Mouse (Mus musculus) liver, embryonic 16.5 days (tissue): ENCODE data around the gene Heatr4. TPM values are rescaled to one million over a fixed set of nuclear protein-coding genes. Genes with fewer than 3 reads are reported as not detected.
"Not testable (repeated sequence)": the region's sequence is repeated elsewhere in the genome, so short reads cannot be mapped to it uniquely, and the experiment has no call there.

Source experiments
- ATAC-seq: fragments of 200-750 bp; cut with Nextera tagmentation; 2 replicates; pipeline ENCODE4 v1.8.0; 2017; ENCODE audit warnings: low read depth, mild to moderate bottlenecking, moderate number of reproducible peaks, moderate library complexity
- H3K27ac ChIP-seq: fragments of 300-500 bp; sonication (generic); 2 replicates; pipeline ENCODE4 v1.5.1; 2014; ENCODE audit warnings: mild to moderate bottlenecking, low read length
- H3K27me3 ChIP-seq: fragments of 300-500 bp; sonication (generic); 2 replicates; pipeline ENCODE4 v1.6.1; 2014; ENCODE audit warnings: low read depth, low read length, mixed read lengths; ENCODE audit not compliant: control insufficient read depth, insufficient read depth
- H3K36me3 ChIP-seq: fragments of 300-500 bp; sonication (generic); 2 replicates; pipeline ENCODE4 v1.6.1; 2014; ENCODE audit warnings: mild to moderate bottlenecking; ENCODE audit not compliant: control insufficient read depth, insufficient read depth
- H3K4me1 ChIP-seq: fragments of 300-500 bp; sonication (generic); 2 replicates; pipeline ENCODE4 v1.6.1; 2014; ENCODE audit warnings: low read depth, low read length, mixed read lengths; ENCODE audit not compliant: control insufficient read depth
- H3K4me2 ChIP-seq: fragments of 300-500 bp; sonication (generic); 2 replicates; pipeline ENCODE4 v1.6.1; 2014; ENCODE audit warnings: low read depth, low read length, mixed read lengths
- H3K4me3 ChIP-seq: fragments of 300-500 bp; sonication (generic); 2 replicates; pipeline ENCODE4 v1.5.1; 2014; ENCODE audit warnings: low read depth, mild to moderate bottlenecking, low read length
- H3K9ac ChIP-seq: fragments of 300-500 bp; sonication (generic); 2 replicates; pipeline ENCODE4 v1.6.1; 2014; ENCODE audit warnings: low read depth, low read length
- H3K9me3 ChIP-seq: fragments of 300-500 bp; sonication (generic); replicated peaks from 2 replicates; pipeline ENCODE4 v1.6.1; 2016; ENCODE audit warnings: low read length; ENCODE audit not compliant: control insufficient read depth
- WGBS: fragments of 180-500 bp; shearing (Covaris S2); extraction: QIAGEN DNeasy Blood & Tissue Kit; methylation state at CpG from one replicate; pipeline ENCODE4 v1.1.7; 2014; ENCODE audit not compliant: insufficient replicate concordance; 5-methylcytosine and 5-hydroxymethylcytosine counted together
- polyA plus RNA-seq: library from polyadenylated mRNA; unstranded; fragments of >200 nt; fragmentation: Nextera tagmentation; extraction: Ambion mirVana; gene quantifications from 2 replicates; pipeline ENCODE4 v1.2.1, GENCODE M21; 2015

Heatr4 gene
- polyA plus RNA-seq, 1 experiment from 2014 or later: not detected

DNA sequence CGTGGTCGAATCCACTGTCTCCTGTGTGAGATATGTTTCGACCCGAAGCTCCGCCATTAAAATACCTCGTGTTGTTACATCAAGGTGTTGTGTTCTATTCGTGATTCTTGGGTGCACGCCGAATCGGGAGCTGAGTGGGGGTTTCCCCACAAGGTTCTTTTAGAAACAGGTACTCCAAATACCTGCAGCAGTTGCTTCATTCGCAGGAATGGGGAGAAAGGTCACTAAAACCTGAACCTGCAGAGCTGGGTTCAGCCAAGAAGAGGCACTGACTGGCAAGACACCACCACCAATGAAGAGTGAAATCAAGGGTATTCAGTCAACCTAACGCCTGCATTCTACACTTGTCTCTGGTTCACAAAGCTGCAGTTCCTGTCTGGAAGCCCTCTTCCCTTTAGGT lies 23.6 kb upstream of the Heatr4 start:
- H3K9ac ChIP-seq: no peak overlapping the region
- no peaks in the 10 kb centered on the region for H3K9me3 ChIP-seq
- H3K27ac ChIP-seq: no peak overlapping the region
- H3K27me3 ChIP-seq: peaks cover 19% of the 10 kb centered on the region
- no peak overlapping the region for H3K4me3 ChIP-seq
- H3K4me1 ChIP-seq: no peaks in the 10 kb centered on the region; the same call in none of the 2 replicates
- no peak for ATAC-seq
- no peak overlapping the region for H3K4me2 ChIP-seq
- WGBS: 68% methylated on average over 12 of the region's 12 CpGs
- H3K36me3 ChIP-seq: no peaks in the 10 kb centered on the region

DNA sequence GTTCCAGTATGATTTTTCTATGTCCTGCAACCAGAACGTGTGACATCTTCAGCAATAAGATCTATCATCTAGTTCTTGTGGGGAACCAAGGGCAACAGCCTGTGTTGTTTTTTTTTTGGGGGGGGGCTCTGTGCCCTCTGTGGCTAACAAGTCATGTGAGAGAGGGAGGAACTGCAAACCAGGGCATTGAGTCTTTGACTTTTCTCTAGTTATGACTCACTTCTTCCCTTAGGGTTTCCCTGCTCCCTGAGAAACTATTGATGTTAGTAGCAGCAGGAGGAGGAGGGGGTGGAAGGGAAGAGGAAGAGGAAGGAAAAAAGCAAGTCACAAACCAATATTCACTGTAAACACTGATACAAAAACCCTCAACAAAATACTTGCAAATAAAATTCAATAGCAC lies 19.2 kb upstream of the Heatr4 start:
- H3K27me3 ChIP-seq: peaks cover 3% of the 10 kb centered on the region

DNA sequence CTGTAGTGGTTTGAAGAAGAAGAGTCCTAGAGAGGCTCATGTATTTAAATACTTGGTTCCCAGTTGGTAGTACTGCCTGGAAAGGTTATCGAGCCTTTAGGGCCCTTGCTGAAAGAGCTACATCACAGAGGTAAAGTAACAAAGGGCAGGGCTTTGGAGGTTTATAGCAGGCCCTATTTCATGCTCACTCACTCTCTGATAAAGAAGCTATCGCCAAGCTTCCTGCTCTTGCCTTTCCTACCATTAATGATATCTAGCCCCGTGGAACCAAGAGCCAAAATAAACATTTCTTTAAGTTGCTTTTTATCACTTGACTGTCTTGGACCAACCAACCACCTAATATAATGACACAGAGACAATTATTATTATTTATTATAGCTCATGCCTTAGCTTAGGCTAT lies 15.8 kb upstream of the Heatr4 start:
- Histone ChIP-seq H3K4me3 (no peak overlapping the region), H3K27me3 (no peaks in the 10 kb centered on the region), H3K9ac (no peak overlapping the region), H3K4me1 (no peaks in the 10 kb centered on the region), H3K9me3 (0 out of 2 replicates have a peak, but pooled peaks cover 3% of the 10 kb centered on the region), H3K27ac (no peak overlapping the region), H3K36me3 (no peaks in the 10 kb centered on the region), H3K4me2 (no peak overlapping the region)
- ATAC-seq: no peak
- WGBS: 51% methylated on average over 3 of the region's 3 CpGs

More for the DNA sequence above, 19.2 kb upstream of the Heatr4 start:
- 56% methylated on average over 1 of the region's 1 CpGs for WGBS
- no peaks in the 10 kb centered on the region for H3K36me3 ChIP-seq
- H3K4me3 ChIP-seq: no peak overlapping the region
- 0 out of 2 replicates have a peak, but pooled peaks cover 3% of the 10 kb centered on the region for H3K9me3 ChIP-seq
- no peak overlapping the region for H3K9ac ChIP-seq
- H3K4me1 ChIP-seq: no peaks in the 10 kb centered on the region; the same call in 1 of the 2 replicates
- ATAC-seq: no peak
- H3K27ac ChIP-seq: no peak overlapping the region
- no peak overlapping the region for H3K4me2 ChIP-seq

DNA sequence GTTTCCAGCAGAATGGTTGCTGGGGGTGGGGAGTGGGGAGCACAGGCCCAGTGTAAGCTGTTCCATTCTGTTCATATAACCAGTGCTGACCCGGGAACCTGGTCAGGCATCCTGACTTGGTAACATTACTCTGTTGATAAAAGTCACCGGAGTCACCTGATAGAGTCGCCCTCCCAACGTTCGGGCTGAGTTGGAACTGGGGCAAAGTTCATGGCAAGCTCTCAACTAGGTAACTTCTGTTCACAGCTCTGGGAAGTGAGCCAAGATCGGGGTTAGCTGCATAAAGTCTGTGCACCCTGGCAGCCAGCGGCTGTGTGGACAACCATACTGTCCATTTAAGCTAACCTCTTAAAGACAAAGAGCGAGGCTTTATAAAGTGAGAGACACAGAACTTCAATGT lies 14.6 kb upstream of the Heatr4 start:
- not testable (repeated sequence) for H3K36me3 ChIP-seq, H3K27me3 ChIP-seq, H3K4me2 ChIP-seq, H3K4me3 ChIP-seq, H3K4me1 ChIP-seq, H3K9ac ChIP-seq, H3K9me3 ChIP-seq
- ATAC-seq: peak; percentile 92
- 0 out of 2 replicates have a peak overlapping the region, but pooled peaks have one; percentile 28 for H3K27ac ChIP-seq
- WGBS: 50% methylated on average over 8 of the region's 8 CpGs

DNA sequence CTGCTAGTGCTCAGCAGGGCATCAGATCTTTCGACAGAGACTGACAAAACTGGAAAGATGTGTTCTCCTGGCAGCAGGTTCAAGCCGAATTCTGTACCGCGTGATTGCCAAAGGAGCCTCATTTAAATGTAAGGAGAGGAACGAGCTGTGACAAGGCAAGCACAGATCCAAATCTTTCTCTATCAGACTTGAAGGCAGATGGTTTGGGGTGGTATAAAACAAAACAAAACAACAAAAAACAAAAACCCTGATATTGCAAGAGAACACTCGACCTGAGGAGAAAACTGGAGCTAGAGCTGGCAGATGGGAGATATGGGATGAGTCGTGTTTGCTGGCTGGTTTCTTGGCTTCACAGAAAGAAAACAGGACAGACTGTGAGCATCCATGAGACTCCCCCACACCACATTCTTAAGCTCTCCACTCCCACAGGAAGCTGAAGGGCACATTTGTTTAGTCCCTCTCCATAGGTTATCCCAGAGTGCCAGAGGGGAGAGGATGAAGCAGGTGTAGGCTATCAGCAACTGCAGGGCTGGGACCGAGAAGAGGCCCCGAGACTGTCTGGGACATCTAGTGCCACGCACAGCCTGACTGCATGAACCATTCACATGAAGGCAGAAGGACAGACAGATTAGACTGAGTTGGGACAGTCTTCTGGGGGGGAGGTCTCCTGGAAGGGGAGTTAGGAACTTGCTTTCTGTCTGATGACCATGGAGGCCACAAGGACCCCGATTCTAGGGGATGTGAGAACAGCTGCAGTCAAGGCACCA lies 13.9 kb upstream of the Heatr4 start:
- H3K4me2 ChIP-seq: no peak overlapping the region
- no peak overlapping the region for H3K9ac ChIP-seq
- no peaks in the 10 kb centered on the region; the same call in 1 of the 2 replicates for H3K36me3 ChIP-seq
- no peaks in the 10 kb centered on the region for H3K4me1 ChIP-seq
- no peak overlapping the region for H3K4me3 ChIP-seq
- 0 out of 2 replicates have a peak, but pooled peaks cover 3% of the 10 kb centered on the region for H3K9me3 ChIP-seq
- peak; percentile 20; the same call in 1 of the 2 replicates for ATAC-seq
- WGBS: 44% methylated on average over 11 of the region's 11 CpGs
- H3K27me3 ChIP-seq: no peaks in the 10 kb centered on the region
- H3K27ac ChIP-seq: no peak overlapping the region

DNA sequence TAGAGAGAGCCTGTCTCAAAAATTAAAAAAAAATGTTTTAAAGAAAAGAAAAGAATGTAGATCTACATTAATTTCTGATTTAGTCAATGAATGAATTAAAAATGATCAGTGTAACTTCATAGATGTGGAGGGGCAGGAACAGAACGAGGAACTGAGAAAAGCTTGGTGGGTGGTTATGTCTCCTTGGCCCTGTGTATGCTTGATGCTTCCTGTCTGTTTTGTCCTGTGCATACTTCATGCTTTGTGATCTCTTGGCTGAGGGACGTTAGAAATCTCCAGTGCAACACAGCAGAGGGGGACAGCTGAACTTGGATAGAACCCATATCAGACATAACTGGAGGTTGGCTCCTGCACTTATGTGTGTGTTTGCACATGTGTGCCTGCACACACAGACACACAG lies 12.6 kb upstream of the Heatr4 start:
- Histone ChIP-seq H3K9ac (no peak overlapping the region), H3K27me3 (no peaks in the 10 kb centered on the region), H3K27ac (no peak overlapping the region), H3K4me3 (no peak overlapping the region), H3K4me2 (no peak overlapping the region), H3K9me3 (0 out of 2 replicates have a peak, but pooled peaks cover 3% of the 10 kb centered on the region), H3K36me3 (no peaks in the 10 kb centered on the region; the same call in 1 of the 2 replicates), H3K4me1 (no peaks in the 10 kb centered on the region)
- no peak for ATAC-seq
- WGBS: 28% methylated on average over 2 of the region's 2 CpGs

DNA sequence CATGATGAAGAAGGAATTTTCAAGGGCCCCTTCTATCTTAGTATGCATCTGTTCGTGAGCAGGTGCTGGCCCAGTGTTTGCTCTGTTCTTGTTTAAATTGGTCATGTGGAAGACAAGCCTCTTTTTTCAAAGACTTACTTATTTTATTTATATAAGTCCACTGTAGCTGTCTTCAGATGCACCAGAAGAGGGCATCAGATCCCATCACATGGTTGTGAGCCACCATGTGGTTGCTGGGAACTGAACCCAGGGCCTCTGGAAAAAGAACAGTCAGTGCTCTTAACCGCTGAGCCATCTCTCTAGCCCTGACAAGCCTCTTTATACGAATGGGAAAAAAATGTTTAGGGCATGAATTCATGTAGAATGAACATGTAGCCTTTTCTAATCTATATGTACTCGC lies 4.7 kb upstream of the Heatr4 start:
- 79% methylated on average over 4 of the region's 4 CpGs for WGBS
- H3K9ac ChIP-seq: no peak overlapping the region
- H3K4me2 ChIP-seq: no peak overlapping the region
- H3K4me3 ChIP-seq: no peak overlapping the region
- no peaks in the 10 kb centered on the region; the same call in 1 of the 2 replicates for H3K4me1 ChIP-seq
- no peaks in the 10 kb centered on the region for H3K9me3 ChIP-seq
- no peaks in the 10 kb centered on the region; the same call in 1 of the 2 replicates for H3K36me3 ChIP-seq
- no peak overlapping the region for H3K27ac ChIP-seq
- ATAC-seq: no peak
- no peaks in the 10 kb centered on the region for H3K27me3 ChIP-seq

DNA sequence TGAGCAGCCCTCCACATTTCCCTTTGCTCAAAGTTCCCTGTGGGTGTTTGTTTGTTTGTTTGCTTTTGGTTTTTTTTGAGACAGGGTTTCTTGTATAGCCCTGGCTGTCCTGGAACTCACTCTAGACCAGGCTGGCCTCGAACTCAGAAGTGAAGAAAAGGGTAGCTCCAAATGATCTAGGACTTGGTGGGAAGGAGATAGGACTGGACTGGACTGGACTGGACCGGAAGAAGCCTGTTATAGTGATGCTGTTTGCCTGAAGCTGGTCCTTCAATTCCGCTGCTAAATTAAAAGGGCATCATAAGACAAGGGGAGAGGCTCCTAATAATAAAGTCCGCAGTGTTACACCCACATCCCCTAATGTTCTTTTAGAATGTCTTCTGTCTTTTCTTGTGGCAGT lies 3.8 kb upstream of the Heatr4 start:
- no peak for ATAC-seq
- Histone ChIP-seq H3K9ac (peak overlapping the region; percentile 67), H3K27ac (no peak overlapping the region; the same call in 1 of the 2 replicates), H3K9me3 (no peaks in the 10 kb centered on the region), H3K4me1 (no peaks in the 10 kb centered on the region; the same call in 1 of the 2 replicates), H3K4me3 (peak overlapping the region; percentile 67), H3K36me3 (no peaks in the 10 kb centered on the region), H3K4me2 (peak overlapping the region; percentile 75), H3K27me3 (no peaks in the 10 kb centered on the region)
- WGBS: 58% methylated on average over 4 of the region's 4 CpGs
